Mouse (Mus musculus): ENCODE results near the gene Wdr95. TPM values are rescaled to one million over a fixed set of nuclear protein-coding genes. Genes with fewer than 3 reads are reported as not detected.
A peak's percentile ranks its signal among the peaks of the same experiment; 100 is the strongest.

Wdr95 gene
- polyA plus RNA-seq, 1 experiment from 2014 or later = 0.36 TPM

DNA sequence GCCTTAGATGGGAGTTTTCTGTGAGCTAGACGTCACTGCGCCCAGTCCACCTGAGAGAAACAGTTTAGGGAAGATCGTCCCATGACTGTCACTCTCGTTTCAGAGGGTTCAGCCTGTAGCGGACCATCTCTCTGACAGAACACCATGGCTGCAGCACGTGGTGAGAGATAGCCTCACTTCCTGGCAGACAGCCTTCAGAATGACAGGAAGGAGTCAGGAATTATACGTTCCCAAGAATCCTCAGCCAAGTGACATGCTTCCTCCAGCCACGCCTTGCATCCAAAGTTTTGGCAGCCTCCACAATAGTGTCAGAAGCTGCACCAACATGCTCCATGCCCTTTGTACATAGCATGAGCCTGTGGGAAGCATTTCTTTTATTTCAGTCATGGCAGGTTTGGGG lies 10.1 kb downstream of the Wdr95 start:
- Histone ChIP-seq H3K4me1 (ENCODE audit: insufficient read depth, low read depth, low read length) (no peaks in the 10 kb centered on the region), H3K9me3 (ENCODE audit: low read length) (no peaks in the 10 kb centered on the region), H3K36me3 (ENCODE audit: insufficient read depth, low read length) (no peaks in the 10 kb centered on the region), H3K27ac (ENCODE audit: low read length) (no peak overlapping the region), H3K4me2 (replicated peaks; ENCODE audit: low read depth, low read length) (peak overlapping the region; percentile 32; the same call in 1 of the 2 replicates), H3K27me3 (replicated peaks; ENCODE audit: insufficient read depth, low read length) (no peaks in the 10 kb centered on the region), H3K4me3 (ENCODE audit: low read depth, low read length) (no peak overlapping the region), H3K9ac (replicated peaks; ENCODE audit: low read depth) (no peak overlapping the region)
- TF ChIP-seq CTCF (IDR thresholded peaks at IDR 0.05) = no peak
- TF ChIP-seq EP300 (IDR thresholded peaks at IDR 0.05) = peak; percentile 38
- peak; percentile 77 for DNase-seq (ENCODE audit: low spot score)
- 38% methylated on average over 8 of the region's 8 CpGs for WGBS
- peak; percentile 85 for ATAC-seq

DNA sequence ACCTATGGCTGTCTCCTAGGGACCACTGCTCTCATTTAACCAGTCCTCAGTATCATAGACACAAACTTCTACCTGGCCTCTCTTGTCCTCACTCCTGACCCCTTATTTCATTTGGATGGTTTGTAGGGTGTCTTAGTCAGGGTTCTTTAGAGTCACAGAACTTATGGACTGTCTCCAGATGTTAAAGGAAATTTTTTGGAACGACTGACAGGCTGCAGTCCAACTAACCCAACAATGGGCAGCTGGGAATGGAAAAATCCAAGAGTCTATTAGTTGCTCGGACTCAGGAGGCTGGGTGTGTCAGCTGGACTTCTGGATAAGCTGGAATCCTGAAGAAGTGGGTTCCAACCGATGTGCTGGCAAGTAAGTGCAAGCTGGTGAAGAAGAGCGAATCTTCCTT lies 10.6 kb downstream of the Wdr95 start:
- Histone ChIP-seq H3K4me2 (replicated peaks; ENCODE audit: low read depth, low read length) (no peak overlapping the region; the same call in 1 of the 2 replicates), H3K27ac (ENCODE audit: low read length) (no peak overlapping the region), H3K27me3 (replicated peaks; ENCODE audit: insufficient read depth, low read length) (no peaks in the 10 kb centered on the region), H3K9ac (replicated peaks; ENCODE audit: low read depth) (no peak overlapping the region), H3K9me3 (ENCODE audit: low read length) (no peaks in the 10 kb centered on the region), H3K36me3 (ENCODE audit: insufficient read depth, low read length) (no peaks in the 10 kb centered on the region), H3K4me1 (ENCODE audit: insufficient read depth, low read depth, low read length) (no peaks in the 10 kb centered on the region), H3K4me3 (ENCODE audit: low read depth, low read length) (no peak overlapping the region)
- TF ChIP-seq CTCF (IDR thresholded peaks at IDR 0.05) (no peak), EP300 (IDR thresholded peaks at IDR 0.05) (no peak)
- 53% methylated on average over 4 of the region's 4 CpGs for WGBS
- ATAC-seq = 0 out of 2 replicates have a peak, but pooled peaks have one; percentile 18
- no peak for DNase-seq (ENCODE audit: low spot score)

DNA sequence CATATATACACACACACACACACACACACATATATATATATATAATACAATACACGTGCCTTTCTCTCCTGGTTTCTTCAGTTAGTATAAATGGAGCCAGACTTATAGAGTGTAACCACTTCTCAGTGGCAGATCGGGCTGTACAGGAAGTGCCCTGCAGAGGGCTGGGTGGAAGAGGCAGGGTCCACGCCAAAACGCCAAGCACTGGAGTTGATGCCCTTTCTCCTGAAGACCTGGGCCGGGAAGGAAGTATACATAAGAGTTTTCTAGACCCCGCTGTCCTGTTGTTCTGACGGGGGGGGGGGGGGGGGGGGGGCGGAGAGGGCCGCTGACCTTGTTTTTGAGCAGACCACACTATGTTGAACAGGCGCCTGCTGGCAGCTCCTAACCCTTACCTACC lies 22.7 kb downstream of the Wdr95 start:
- 54% methylated on average over 6 of the region's 10 CpGs for WGBS
- no peak overlapping the region for H3K27ac ChIP-seq (ENCODE audit: low read length)
- H3K4me3 ChIP-seq (ENCODE audit: low read depth, low read length) = no peak overlapping the region
- H3K9ac ChIP-seq (replicated peaks; ENCODE audit: low read depth) = no peak overlapping the region
- no peaks in the 10 kb centered on the region for H3K4me1 ChIP-seq (ENCODE audit: insufficient read depth, low read depth, low read length)
- no peaks in the 10 kb centered on the region for H3K27me3 ChIP-seq (replicated peaks; ENCODE audit: insufficient read depth, low read length)
- DNase-seq (ENCODE audit: low spot score) (no peak), ATAC-seq (no peak)
- H3K4me2 ChIP-seq (replicated peaks; ENCODE audit: low read depth, low read length) = no peak overlapping the region
- H3K36me3 ChIP-seq (ENCODE audit: insufficient read depth, low read length) = no peaks in the 10 kb centered on the region
- peak; percentile 10; the same call in 1 of the 2 replicates for TF ChIP-seq CTCF (IDR thresholded peaks at IDR 0.05)
- no peak for TF ChIP-seq EP300 (IDR thresholded peaks at IDR 0.05)
- H3K9me3 ChIP-seq (ENCODE audit: low read length) = no peaks in the 10 kb centered on the region

DNA sequence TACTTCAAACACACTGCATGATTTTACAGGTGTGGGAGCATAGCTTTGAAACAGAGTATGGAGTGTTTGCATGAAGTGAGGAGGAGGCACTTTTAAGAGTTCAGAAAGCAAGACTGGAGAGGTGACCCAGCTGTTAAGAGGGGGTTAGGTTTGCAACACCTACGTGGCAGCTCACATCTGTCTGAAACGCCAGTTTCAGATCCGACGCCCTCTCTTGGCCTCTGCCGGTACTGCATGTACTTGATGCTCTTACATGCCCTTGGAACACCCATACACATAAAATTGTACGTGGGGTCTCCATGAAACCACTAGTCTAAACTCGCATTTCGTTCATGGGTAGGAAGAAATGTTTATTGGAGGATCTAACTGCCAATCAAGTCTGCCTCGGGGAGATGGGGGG lies 24.3 kb downstream of the Wdr95 start:
- peak; percentile 28 for DNase-seq (ENCODE audit: low spot score)

DNA sequence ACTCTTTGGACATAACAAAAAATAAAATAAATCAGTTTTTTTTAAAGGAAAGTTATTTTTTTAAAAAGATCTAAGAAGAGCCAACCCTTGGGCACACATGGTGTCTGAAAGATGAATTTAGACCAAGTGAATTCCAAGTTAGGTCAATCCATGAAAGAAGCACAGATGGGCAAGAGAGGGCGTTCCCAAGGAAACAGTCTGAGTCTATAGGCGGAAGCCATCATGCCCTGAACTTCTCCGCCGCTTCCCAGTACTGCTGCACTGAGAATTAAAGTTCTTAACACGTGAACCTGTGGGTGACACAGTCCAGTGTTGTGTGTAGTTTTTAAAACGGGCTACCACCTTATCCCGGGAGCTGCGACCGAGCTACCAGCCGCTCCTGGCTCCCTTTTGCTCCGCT lies 24.9 kb downstream of the Wdr95 start:
- no peak overlapping the region for H3K4me2 ChIP-seq (replicated peaks; ENCODE audit: low read depth, low read length)
- H3K9me3 ChIP-seq (ENCODE audit: low read length) = no peaks in the 10 kb centered on the region
- DNase-seq (ENCODE audit: low spot score) = no peak
- H3K4me1 ChIP-seq (ENCODE audit: insufficient read depth, low read depth, low read length) = no peaks in the 10 kb centered on the region
- H3K27ac ChIP-seq (ENCODE audit: low read length) = no peak overlapping the region
- H3K4me3 ChIP-seq (ENCODE audit: low read depth, low read length) = no peak overlapping the region
- no peaks in the 10 kb centered on the region for H3K27me3 ChIP-seq (replicated peaks; ENCODE audit: insufficient read depth, low read length)
- no peak overlapping the region for H3K9ac ChIP-seq (replicated peaks; ENCODE audit: low read depth)
- TF ChIP-seq CTCF (IDR thresholded peaks at IDR 0.05) = no peak
- TF ChIP-seq EP300 (IDR thresholded peaks at IDR 0.05) = no peak
- H3K36me3 ChIP-seq (ENCODE audit: insufficient read depth, low read length) = no peaks in the 10 kb centered on the region
- no peak for ATAC-seq
- 91% methylated on average over 11 of the region's 11 CpGs for WGBS

More for the DNA sequence above, 24.3 kb downstream of the Wdr95 start:
- TF ChIP-seq EP300 (IDR thresholded peaks at IDR 0.05) (no peak), CTCF (IDR thresholded peaks at IDR 0.05) (peak; percentile 57)
- no peaks in the 10 kb centered on the region for H3K4me1 ChIP-seq (ENCODE audit: insufficient read depth, low read depth, low read length)
- H3K4me2 ChIP-seq (replicated peaks; ENCODE audit: low read depth, low read length) = no peak overlapping the region
- no peak overlapping the region for H3K4me3 ChIP-seq (ENCODE audit: low read depth, low read length)
- H3K27ac ChIP-seq (ENCODE audit: low read length) = no peak overlapping the region
- ATAC-seq = no peak
- 39% methylated on average over 9 of the region's 9 CpGs for WGBS
- no peak overlapping the region for H3K9ac ChIP-seq (replicated peaks; ENCODE audit: low read depth)
- no peaks in the 10 kb centered on the region for H3K36me3 ChIP-seq (ENCODE audit: insufficient read depth, low read length)
- no peaks in the 10 kb centered on the region for H3K27me3 ChIP-seq (replicated peaks; ENCODE audit: insufficient read depth, low read length)
- H3K9me3 ChIP-seq (ENCODE audit: low read length) = no peaks in the 10 kb centered on the region

DNA sequence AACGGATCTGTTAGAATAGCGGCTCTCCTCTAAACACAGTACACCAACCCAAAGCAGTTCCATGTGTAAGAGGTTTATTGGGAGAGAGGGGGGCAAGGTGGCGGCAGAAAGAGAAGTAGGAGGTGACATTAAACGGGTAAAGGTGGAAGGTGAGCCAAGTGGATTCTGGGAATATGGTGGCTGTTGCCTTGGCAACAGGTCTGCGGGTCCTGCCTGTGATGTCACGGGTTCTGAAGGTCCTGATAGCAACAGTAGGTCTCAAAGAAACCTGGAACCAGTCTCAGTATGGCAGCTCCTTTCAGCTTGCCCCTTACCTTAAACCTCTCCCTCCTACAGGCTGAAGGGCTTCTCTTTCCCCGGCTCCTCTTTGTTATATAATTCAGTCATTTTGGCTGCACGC lies 25.9 kb downstream of the Wdr95 start:
- no peak for DNase-seq (ENCODE audit: low spot score)
- ATAC-seq = no peak
- Histone ChIP-seq H3K4me3 (ENCODE audit: low read depth, low read length) (no peak overlapping the region), H3K27ac (ENCODE audit: low read length) (no peak overlapping the region), H3K36me3 (ENCODE audit: insufficient read depth, low read length) (no peaks in the 10 kb centered on the region), H3K9me3 (ENCODE audit: low read length) (no peaks in the 10 kb centered on the region), H3K4me1 (ENCODE audit: insufficient read depth, low read depth, low read length) (no peaks in the 10 kb centered on the region), H3K4me2 (replicated peaks; ENCODE audit: low read depth, low read length) (no peak overlapping the region), H3K27me3 (replicated peaks; ENCODE audit: insufficient read depth, low read length) (no peaks in the 10 kb centered on the region), H3K9ac (replicated peaks; ENCODE audit: low read depth) (no peak overlapping the region)
- 89% methylated on average over 8 of the region's 8 CpGs for WGBS
- no peak for TF ChIP-seq EP300 (IDR thresholded peaks at IDR 0.05)
- TF ChIP-seq CTCF (IDR thresholded peaks at IDR 0.05) = no peak
